Mouse (Mus musculus) heart, adult 9 months (tissue): ENCODE results near the gene Nmrk2.
A peak's percentile ranks its signal among the peaks of the same experiment; 100 is the strongest.
"Not testable (repeated sequence)": the region's sequence is repeated elsewhere in the genome, so short reads cannot be mapped to it uniquely, and the experiment has no call there.

Experiments
- DNase-seq, 2 experiments: peaks; one replicate each; pipeline ENCODE4 v3.0.0; 2022; ENCODE audit warnings: low spot score in 2 of 2

Gene Nmrk2

GRCm38 (mm10) chr10:81184765-81185164 is 17.1 kb downstream of the Nmrk2 start:
- no peak for DNase-seq

- no peak for DNase-seq
Observed at GRCm38 (mm10) chr10:81183805-81184204, 18.0 kb downstream of the Nmrk2 start, which contains the start of gene 4930442H23Rik. Gene 4930442H23Rik (minus strand): TSS chr10:81183849.

GRCm38 (mm10) chr10:81182336-81183333 is 19.2 kb downstream of the Nmrk2 start, which contains the start of gene Dapk3:
Gene Dapk3 (plus strand): TSS chr10:81183005.
- DNase-seq = peak; percentile 98 to 99

- DNase-seq = not testable (repeated sequence)
Observed at GRCm38 (mm10) chr10:81181860-81182259, 20.0 kb downstream of the Nmrk2 start.

GRCm38 (mm10) chr10:81180946-81181345 is 20.9 kb downstream of the Nmrk2 start:
- DNase-seq = no peak

GRCm38 (mm10) chr10:81179451-81180342 is 22.2 kb downstream of the Nmrk2 start:
- DNase-seq = no peak

- no peak for DNase-seq
Observed at GRCm38 (mm10) chr10:81178927-81179326, 22.9 kb downstream of the Nmrk2 start.

- DNase-seq = no peak
Observed at GRCm38 (mm10) chr10:81177958-81178712, 23.7 kb downstream of the Nmrk2 start.

GRCm38 (mm10) chr10:81177491-81177925 is 24.3 kb downstream of the Nmrk2 start:
- DNase-seq = no peak

- peak; percentile 98 to 99 for DNase-seq
Observed at GRCm38 (mm10) chr10:81176466-81177271, 25.2 kb downstream of the Nmrk2 start, which contains the start of gene Eef2. Gene Eef2 (plus strand): TSS chr10:81176631.

GRCm38 (mm10) chr10:81175936-81176465 is 25.9 kb downstream of the Nmrk2 start:
- DNase-seq = no peak

GRCm38 (mm10) chr10:81175345-81175701 is 26.5 kb downstream of the Nmrk2 start:
- not testable (repeated sequence) for DNase-seq

GRCm38 (mm10) chr10:81174617-81175344 is 27.1 kb downstream of the Nmrk2 start:
- DNase-seq = peak; percentile 74 to 88

GRCm38 (mm10) chr10:81173132-81173531 is 28.7 kb downstream of the Nmrk2 start:
- peak in 1 of 2 experiments; percentile 68 for DNase-seq

GRCm38 (mm10) chr10:81169411-81169900 is 32.4 kb downstream of the Nmrk2 start:
- not testable (repeated sequence) for DNase-seq

- peak; percentile 86 to 88 for DNase-seq
Observed at GRCm38 (mm10) chr10:81168521-81169244, 33.2 kb downstream of the Nmrk2 start.

GRCm38 (mm10) chr10:81168087-81168431 is 33.8 kb downstream of the Nmrk2 start:
- DNase-seq = no peak
